Mouse (Mus musculus) lung, postnatal 4 days (tissue): ENCODE data around the gene Acad8.

Source experiments
- DNase-seq, 2 experiments: peaks; one replicate each; pipeline ENCODE4 v3.0.0; 2021

Acad8 gene

DNA sequence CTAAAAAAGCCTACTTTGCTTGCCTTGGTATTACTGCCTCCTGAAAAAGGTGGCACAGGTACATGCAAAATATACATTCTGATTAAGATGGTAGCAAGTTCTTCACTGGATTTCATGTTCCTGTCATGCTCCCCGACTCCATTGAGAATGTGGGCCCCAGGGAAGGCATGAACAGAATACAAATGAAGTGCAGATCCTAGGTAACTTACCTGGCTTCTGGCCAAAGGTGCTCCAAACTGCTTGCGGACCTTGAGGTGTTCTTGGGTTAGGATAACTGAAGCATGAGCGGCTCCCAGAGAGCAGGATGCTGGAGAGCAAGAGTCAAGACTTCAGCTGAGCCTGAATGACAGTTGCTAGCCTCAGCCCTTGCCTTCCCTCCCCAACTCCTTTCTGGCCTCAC lies 20.6 kb downstream of the Acad8 start:
- DNase-seq: no peak

DNA sequence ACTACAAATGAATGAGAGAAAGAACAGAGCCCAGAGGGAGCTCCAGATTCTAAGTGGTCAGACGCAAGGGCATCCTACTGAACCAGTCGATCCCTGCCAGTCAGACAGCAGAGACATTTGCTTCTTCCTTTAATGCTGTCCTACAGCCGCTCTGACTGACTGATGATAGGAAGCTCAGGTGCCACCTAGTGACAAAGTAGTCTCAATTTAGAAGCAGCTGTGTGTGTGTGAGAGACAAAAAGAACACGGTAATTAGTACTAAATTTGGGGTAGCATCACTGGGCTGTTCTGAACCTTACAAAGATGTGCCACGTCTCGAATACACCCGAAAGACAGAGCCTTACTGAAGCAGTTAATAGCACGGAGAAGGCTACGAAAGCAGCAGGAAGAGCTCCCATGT lies 21.6 kb downstream of the Acad8 start:
- no peak for DNase-seq

DNA sequence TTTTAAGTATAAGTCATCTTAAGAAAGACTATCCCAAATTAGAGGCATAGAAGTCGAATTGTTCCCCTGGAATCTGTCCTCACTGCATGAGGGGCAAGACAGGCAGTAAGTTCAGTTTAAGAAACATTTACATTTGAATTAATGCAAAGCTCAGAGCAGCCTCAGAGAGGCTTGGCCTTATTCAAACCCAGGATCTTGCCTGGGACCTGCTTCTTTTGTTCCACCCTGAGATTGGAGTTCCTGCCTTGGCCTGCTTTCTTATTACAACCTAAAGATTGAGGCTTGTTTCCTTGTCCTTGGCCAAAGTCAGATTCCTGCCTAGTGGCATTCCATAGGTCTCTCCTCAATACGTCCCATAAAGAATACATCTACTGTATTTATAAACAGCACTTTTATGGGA lies 51.6 kb downstream of the Acad8 start:
- no peak for DNase-seq

- DNase-seq: peak; percentile 48 to 75
Observed at GRCm38 (mm10) chr9:26924146-26924545, 75.2 kb downstream of the Acad8 start.
